Mouse (Mus musculus) kidney, adult 2 months (tissue): ENCODE measurements around the gene Drc3.

Experiments
- CTCF ChIP-seq: fragments of 200-500 bp; conservative IDR thresholded peaks from 2 replicates; pipeline ENCODE4 v1.5.1; 2011; ENCODE audit warnings: low read depth, mild to moderate bottlenecking, control low read depth, low read length, moderate library complexity, mixed read lengths; ENCODE audit not compliant: insufficient read depth, insufficient read length
- POLR2A ChIP-seq: fragments of 200-500 bp; IDR thresholded peaks from one replicate; pipeline ENCODE4 v1.6.1; 2011; ENCODE audit warnings: low read depth, low read length, control low read depth

DNA sequence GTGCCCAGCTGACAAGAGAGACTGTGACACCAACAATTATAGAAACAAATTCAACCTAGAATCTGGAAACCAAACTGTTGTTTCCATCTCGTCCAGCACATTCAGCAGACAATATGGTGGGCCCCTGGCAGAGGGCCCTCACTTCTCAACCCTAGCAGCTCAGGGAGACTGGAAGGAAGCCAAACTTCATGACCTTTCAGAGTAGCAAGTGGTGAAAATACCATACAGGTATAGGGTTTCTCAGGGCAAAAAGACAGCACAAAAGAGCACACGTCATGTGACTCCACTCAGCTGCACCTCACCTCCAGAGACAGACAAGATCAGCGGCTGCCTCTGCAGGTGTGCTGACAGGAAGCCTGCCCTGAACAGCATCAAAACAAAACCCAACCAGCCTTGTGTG, 19.0 kb upstream of the Drc3 start:
- TF ChIP-seq CTCF (no peak), POLR2A (no peak)
